Mouse (Mus musculus): Measurements from ENCODE around the gene C1qtnf3.

GRCm38 (mm10) chr15:10980712-10981111 is 28.6 kb downstream of the C1qtnf3 start:
- no peak for TF ChIP-seq CTCF (IDR thresholded peaks at IDR 0.05; ENCODE audit: extremely low read depth, insufficient read length, insufficient replicate concordance, low read depth, low read length)
- no peak for TF ChIP-seq POLR2A (IDR thresholded peaks at IDR 0.05; ENCODE audit: low read depth, low read length)
